Mouse (Mus musculus): ENCODE results near the gene F11r.

- TF ChIP-seq CTCF (IDR thresholded peaks at IDR 0.05; ENCODE audit: low read depth, low read length) (no peak), POLR2A (IDR thresholded peaks at IDR 0.05; ENCODE audit: borderline replicate concordance, low read depth, low read length) (no peak)
These were observed 36.7 kb downstream of the F11r start for GRCm38 (mm10) chr1:171473920-171474640.

Measured in bone marrow macrophage, adult 2 months (primary cell).